Mouse (Mus musculus) lung, embryonic 14.5 days (tissue): ENCODE data around the gene Mfap1b. TPM values are rescaled to one million over a fixed set of nuclear protein-coding genes. Genes with fewer than 3 reads are reported as not detected.

Source experiments
- ATAC-seq: fragments of 200-750 bp; cut with Nextera tagmentation; 2 replicates; pipeline ENCODE4 v1.8.0; 2017; ENCODE audit warnings: mild to moderate bottlenecking, moderate TSS enrichment, moderate library complexity; ENCODE audit not compliant: insufficient read depth
- DNase-seq: peaks from one replicate; pipeline ENCODE4 v3.0.0-alpha.2; 2015
- H3K27ac ChIP-seq: fragments of 300-500 bp; sonication (generic); 2 replicates; pipeline ENCODE4 v1.5.1; 2014; ENCODE audit warnings: low read depth, mild to moderate bottlenecking, moderate library complexity
- H3K27me3 ChIP-seq: fragments of 300-500 bp; sonication (generic); 2 replicates; pipeline ENCODE4 v1.6.1; 2014; ENCODE audit warnings: low read length, control low read depth; ENCODE audit not compliant: insufficient read depth
- H3K36me3 ChIP-seq: fragments of 300-500 bp; sonication (generic); 2 replicates; pipeline ENCODE4 v1.6.1; 2014; ENCODE audit warnings: control low read depth; ENCODE audit not compliant: insufficient read depth
- H3K4me1 ChIP-seq: fragments of 300-500 bp; sonication (generic); 2 replicates; pipeline ENCODE4 v1.6.1; 2014; ENCODE audit warnings: antibody characterized with exemption, control low read depth; ENCODE audit not compliant: insufficient read depth
- H3K4me2 ChIP-seq: fragments of 300-500 bp; sonication (generic); 2 replicates; pipeline ENCODE4 v1.6.1; 2014; ENCODE audit warnings: mild to moderate bottlenecking
- H3K4me3 ChIP-seq: fragments of 300-500 bp; sonication (generic); 2 replicates; pipeline ENCODE4 v1.5.1; 2014; ENCODE audit warnings: low read depth, low read length
- H3K9ac ChIP-seq: fragments of 300-500 bp; sonication (generic); 2 replicates; pipeline ENCODE4 v1.6.1; 2014
- H3K9me3 ChIP-seq: fragments of 300-500 bp; sonication (generic); 2 replicates; pipeline ENCODE4 v1.6.1; 2016; ENCODE audit warnings: low read depth, low read length, control low read depth
- CTCF ChIP-seq: IDR thresholded peaks from 2 replicates; pipeline ENCODE4 v1.5.1; 2016; ENCODE audit warnings: antibody characterized with exemption, low read depth
- WGBS: fragments of 180-500 bp; shearing (Covaris S2); extraction: QIAGEN DNeasy Blood & Tissue Kit; methylation state at CpG from one replicate; pipeline ENCODE4 v1.1.7; 2014; 5-methylcytosine and 5-hydroxymethylcytosine counted together
- polyA plus RNA-seq: library from polyadenylated mRNA; unstranded; fragments of >200 nt; fragmentation: Nextera tagmentation; extraction: Ambion mirVana; gene quantifications from 2 replicates; pipeline ENCODE4 v1.2.1, GENCODE M21; 2014

The Mfap1b gene
- polyA plus RNA-seq, 1 experiment from 2014 or later = 47.9 TPM

DNA sequence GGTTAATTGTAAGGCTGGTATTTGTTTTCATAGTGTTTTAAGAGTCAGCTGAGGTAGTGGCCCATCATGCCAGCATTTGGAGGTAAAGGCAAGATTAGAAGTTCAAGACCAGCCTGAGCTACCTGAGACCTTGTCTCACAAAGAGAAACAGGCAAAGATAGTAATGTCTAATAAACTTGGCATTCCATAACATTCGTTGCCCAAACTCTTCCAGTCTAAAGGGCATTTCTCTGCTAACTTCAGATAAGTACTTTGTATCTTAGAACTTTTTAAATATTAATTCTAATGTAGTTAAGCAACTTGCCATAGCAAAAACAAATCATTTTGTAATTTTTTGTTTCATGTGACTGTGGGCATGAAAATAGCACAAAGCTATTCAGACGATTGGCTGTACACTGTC, 50.7 kb downstream of the Mfap1b start:
- DNase-seq (no peak), ATAC-seq (no peak)
- H3K27ac ChIP-seq = no peak overlapping the region
- 90% methylated on average over 2 of the region's 2 CpGs for WGBS
- H3K36me3 ChIP-seq = peaks cover 91% of the 10 kb centered on the region
- no peak overlapping the region for H3K4me2 ChIP-seq
- H3K9me3 ChIP-seq = no peaks in the 10 kb centered on the region
- no peaks in the 10 kb centered on the region for H3K4me1 ChIP-seq
- H3K4me3 ChIP-seq = no peak overlapping the region
- no peak overlapping the region for H3K9ac ChIP-seq
- no peaks in the 10 kb centered on the region for H3K27me3 ChIP-seq
- TF ChIP-seq CTCF = no peak

DNA sequence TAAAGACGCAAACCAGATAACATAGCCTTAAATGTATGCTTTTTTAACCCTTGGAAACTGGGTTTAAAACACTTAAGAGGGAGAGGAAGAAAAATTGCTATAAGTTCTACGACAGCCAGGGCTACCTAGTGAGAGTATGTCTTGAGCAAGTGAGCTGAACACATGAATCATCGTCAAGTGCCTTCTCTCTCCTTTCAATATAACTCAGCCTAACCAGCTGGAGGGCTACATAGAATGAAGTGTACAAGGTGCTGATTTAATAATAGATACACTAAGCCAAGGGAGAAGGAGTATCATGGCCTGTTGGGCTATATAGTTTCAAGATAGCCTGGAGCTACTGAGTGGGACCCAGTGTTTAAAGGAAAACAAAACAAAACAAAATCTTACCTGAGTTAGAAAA, 55.4 kb downstream of the Mfap1b start:
- no peak for TF ChIP-seq CTCF
- Histone ChIP-seq H3K27ac (no peak overlapping the region), H3K36me3 (peaks cover 67% of the 10 kb centered on the region), H3K4me2 (no peak overlapping the region), H3K4me3 (no peak overlapping the region), H3K27me3 (no peaks in the 10 kb centered on the region), H3K4me1 (peaks cover 4% of the 10 kb centered on the region; the same call in 1 of the 2 replicates), H3K9ac (no peak overlapping the region), H3K9me3 (no peaks in the 10 kb centered on the region)
- no peak for DNase-seq
- no peak for ATAC-seq
- 80% methylated on average over 3 of the region's 3 CpGs for WGBS

DNA sequence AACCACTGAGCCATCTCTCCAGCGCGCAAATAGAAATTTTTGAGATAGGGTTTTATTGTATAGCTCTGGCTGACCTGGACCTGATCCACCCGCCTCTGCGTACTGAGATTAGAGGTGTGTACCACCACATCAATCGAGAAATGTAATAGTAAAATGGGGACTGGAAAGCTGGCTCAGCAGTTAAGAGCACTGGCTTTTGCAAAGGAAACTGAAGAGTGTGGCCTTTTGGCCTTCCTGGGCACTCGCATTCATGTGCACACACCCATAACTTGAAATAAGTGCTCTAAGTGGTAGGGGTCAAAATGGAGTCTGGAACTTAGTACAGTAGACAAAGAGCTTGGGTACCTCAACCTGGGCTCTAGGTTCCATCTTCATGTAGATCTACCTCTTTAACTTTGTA, 57.5 kb downstream of the Mfap1b start:
- DNase-seq (no peak), ATAC-seq (no peak)
- H3K9ac ChIP-seq = peak overlapping the region; percentile 10; the same call in 1 of the 2 replicates
- H3K4me1 ChIP-seq = peaks cover 4% of the 10 kb centered on the region; the same call in 1 of the 2 replicates
- H3K4me3 ChIP-seq = no peak overlapping the region
- no peaks in the 10 kb centered on the region for H3K27me3 ChIP-seq
- TF ChIP-seq CTCF = no peak
- H3K9me3 ChIP-seq = no peaks in the 10 kb centered on the region
- WGBS = 90% methylated on average over 6 of the region's 6 CpGs
- H3K36me3 ChIP-seq = peaks cover 47% of the 10 kb centered on the region
- no peak overlapping the region for H3K27ac ChIP-seq
- H3K4me2 ChIP-seq = peak overlapping the region; percentile 78

- H3K27ac ChIP-seq = no peak overlapping the region
- peak overlapping the region; percentile 99 for H3K4me3 ChIP-seq
- H3K27me3 ChIP-seq = no peaks in the 10 kb centered on the region
- peaks cover 40% of the 10 kb centered on the region for H3K36me3 ChIP-seq
- TF ChIP-seq CTCF = no peak
- peak overlapping the region; percentile 100 for H3K9ac ChIP-seq
- H3K4me1 ChIP-seq = peaks cover 4% of the 10 kb centered on the region; the same call in 1 of the 2 replicates
- DNase-seq (no peak), ATAC-seq (no peak)
- 70% methylated on average over 3 of the region's 3 CpGs for WGBS
- H3K4me2 ChIP-seq = peak overlapping the region; percentile 78
- no peaks in the 10 kb centered on the region for H3K9me3 ChIP-seq
These were observed 58.3 kb downstream of the Mfap1b start for GRCm38 (mm10) chr2:121415591-121415990.

DNA sequence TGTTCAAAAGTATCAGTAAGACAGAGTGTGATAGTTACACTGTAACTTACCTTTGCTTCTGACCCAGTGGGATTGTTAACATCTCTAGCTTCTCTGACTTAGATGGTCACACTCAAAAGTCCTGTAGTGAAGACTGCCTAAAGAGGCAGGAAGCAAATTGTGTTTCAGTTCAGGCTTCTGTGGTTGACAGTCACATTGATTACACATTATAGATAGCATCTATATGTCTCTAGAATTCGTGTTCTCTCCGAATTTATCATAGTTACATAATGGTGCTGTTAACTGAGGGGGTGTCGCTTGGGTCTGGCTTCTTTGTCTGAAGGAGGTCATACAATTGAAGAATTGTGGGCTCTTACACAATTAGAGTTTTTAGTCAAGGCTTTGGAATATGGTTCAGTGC, 58.8 kb downstream of the Mfap1b start:
- H3K4me3 ChIP-seq = peak overlapping the region; percentile 99
- H3K9ac ChIP-seq = peak overlapping the region; percentile 100
- DNase-seq (no peak), ATAC-seq (no peak)
- no peaks in the 10 kb centered on the region for H3K9me3 ChIP-seq
- TF ChIP-seq CTCF = no peak
- 44% methylated on average over 3 of the region's 3 CpGs for WGBS
- peaks cover 4% of the 10 kb centered on the region; the same call in 1 of the 2 replicates for H3K4me1 ChIP-seq
- peak overlapping the region; percentile 78 for H3K4me2 ChIP-seq
- peaks cover 38% of the 10 kb centered on the region for H3K36me3 ChIP-seq
- no peaks in the 10 kb centered on the region for H3K27me3 ChIP-seq
- no peak overlapping the region for H3K27ac ChIP-seq

DNA sequence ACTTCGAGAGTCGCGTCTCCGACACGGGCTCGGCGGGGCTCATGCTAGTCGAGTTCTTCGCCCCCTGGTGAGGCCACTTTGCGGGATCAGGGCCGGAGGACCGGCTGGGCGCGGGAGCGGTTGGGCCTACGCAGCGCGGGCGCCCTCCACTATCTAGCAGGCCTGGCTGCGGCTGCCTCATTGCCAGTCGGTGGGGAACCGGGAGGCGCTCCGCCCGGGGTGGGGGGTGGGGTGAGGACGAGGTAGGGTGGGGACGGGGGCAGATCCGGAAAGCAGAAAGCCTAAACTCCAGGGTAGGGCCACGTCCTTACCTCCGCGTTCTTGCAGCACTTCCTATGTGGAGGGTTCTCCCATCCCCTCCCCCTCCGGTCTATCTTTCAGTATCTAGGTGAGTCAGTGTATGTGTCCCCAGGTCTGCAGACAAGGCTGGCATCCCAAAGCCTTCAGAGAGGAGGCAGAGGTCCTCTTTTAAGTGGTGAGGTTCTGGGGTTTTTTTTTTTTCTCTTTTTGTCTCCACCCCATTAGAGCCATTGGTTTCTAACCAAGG, 59.7 kb downstream of the Mfap1b start:
- Histone ChIP-seq H3K4me3 (peak overlapping the region; percentile 99), H3K27ac (peak overlapping the region; percentile 99), H3K27me3 (no peaks in the 10 kb centered on the region), H3K36me3 (peaks cover 32% of the 10 kb centered on the region), H3K9me3 (no peaks in the 10 kb centered on the region), H3K4me1 (peaks cover 4% of the 10 kb centered on the region; the same call in 1 of the 2 replicates), H3K9ac (peak overlapping the region; percentile 100), H3K4me2 (peak overlapping the region; percentile 78)
- TF ChIP-seq CTCF = no peak
- ATAC-seq = peak; percentile 53
- under 1% methylated on average over 32 of the region's 32 CpGs for WGBS
- peak; percentile 51 for DNase-seq

DNA sequence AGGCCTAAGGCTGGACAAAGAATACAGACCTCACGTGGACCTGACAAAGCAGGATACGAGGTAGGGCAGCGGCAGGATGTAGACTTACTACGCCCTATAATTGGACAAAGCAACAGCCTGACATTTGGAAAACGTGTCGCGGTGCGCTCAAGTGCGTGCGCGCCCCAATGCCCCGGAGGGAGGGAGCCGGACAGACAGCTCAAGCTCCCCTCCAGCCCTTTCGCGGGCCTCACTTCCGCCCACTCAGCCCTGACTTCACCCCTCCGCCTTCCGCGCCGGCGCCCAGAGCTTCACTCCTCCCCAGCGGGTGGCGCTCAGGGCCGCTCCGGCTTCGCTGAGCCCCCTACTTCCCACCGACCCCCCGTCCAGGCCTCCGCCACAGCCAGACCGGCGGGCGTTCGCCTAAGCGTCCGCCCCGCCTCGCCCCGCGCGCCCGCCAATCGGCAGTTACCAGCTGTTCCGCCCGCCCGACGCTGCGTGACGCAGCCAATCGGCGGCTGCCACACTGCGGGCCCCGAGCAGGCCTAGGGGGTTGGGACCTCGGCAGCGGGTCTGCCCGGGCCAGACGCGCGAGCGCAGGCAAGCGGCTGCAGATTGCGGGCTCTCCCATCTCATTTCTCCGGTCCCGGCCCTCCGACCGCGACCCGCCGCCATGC, 60.4 kb downstream of the Mfap1b start, which contains the start of the genes Pdia3 and Catsper2:
Pdia3 (plus strand) TSS at position 389 of the 656 bp plus-strand sequence.
Catsper2 (minus strand) TSS at position 406 of the 656 bp plus-strand sequence.
- Histone ChIP-seq H3K4me1 (peaks cover 4% of the 10 kb centered on the region; the same call in 1 of the 2 replicates), H3K9ac (peak within 1 kb of the TSS; percentile 100), H3K27me3 (no peaks in the 10 kb centered on the region), H3K36me3 (peaks cover 25% of the 10 kb centered on the region), H3K4me2 (peak within 1 kb of the TSS; percentile 78), H3K4me3 (peak within 1 kb of the TSS; percentile 99), H3K9me3 (no peaks in the 10 kb centered on the region), H3K27ac (peak within 1 kb of the TSS; percentile 99)
- under 1% methylated on average over 65 of the region's 68 CpGs for WGBS
- peak; percentile 52 for TF ChIP-seq CTCF
- ATAC-seq (peak; percentile 99), DNase-seq (peak; percentile 98)
